14 mouse cellular contexts compared by ENCODE assay signal in genomic region chr11:119551468-119551867, GRCm38 (mm10).
"Had no signal": no experiment of that assay in that cellular context is flagged by ENCODE, and none has a peak within 500 bp of the region (broad histone marks: within the 10 kb centered on the region; RNA-seq: fewer than 3 reads in every experiment).

No protein-coding gene starts in this region.

- H3K9ac ChIP-seq: liver, embryonic 13.5 days; midbrain, embryonic 13.5 days; neural tube, embryonic 12.5 days; neural tube, embryonic 15.5 days had no signal

- H3K36me3 ChIP-seq: liver, embryonic 13.5 days; midbrain, embryonic 13.5 days; neural tube, embryonic 12.5 days; neural tube, embryonic 15.5 days had no signal

- H3K27ac ChIP-seq: kidney, postnatal 0 days; layer of hippocampus, adult 2 months; left cerebral cortex, adult 2 months; liver, embryonic 13.5 days; macrophage; midbrain, embryonic 13.5 days; neural tube, embryonic 12.5 days; neural tube, embryonic 15.5 days had no signal

- H3K4me2 ChIP-seq: liver, embryonic 13.5 days; midbrain, embryonic 13.5 days; neural tube, embryonic 12.5 days; neural tube, embryonic 15.5 days had no signal

- H3K9me3 ChIP-seq: liver, embryonic 13.5 days; midbrain, embryonic 13.5 days; neural tube, embryonic 12.5 days; neural tube, embryonic 15.5 days had no signal

- H3K4me3 ChIP-seq: layer of hippocampus, adult 2 months; left cerebral cortex, adult 2 months; liver, embryonic 13.5 days; midbrain, embryonic 13.5 days; neural tube, embryonic 12.5 days; neural tube, embryonic 15.5 days had no signal

- DNase-seq: kidney, adult 9 months; kidney, postnatal 25 days; layer of hippocampus, adult 9-11 months; liver, embryonic 13.5 days; lung, adult 2 months; thymus, adult 18-20 months; thymus, postnatal 36 days had no signal
